Mouse (Mus musculus) T-helper 2 cell (primary cell): ENCODE measurements around the gene Tmem161a.

Experiments
- in situ Hi-C: fragments of 300-600 bp; cut with MboI, MseI; formaldehyde crosslinking; loops from one replicate; pipeline ENCODE4 v1.15.1; 2025; ENCODE audit warnings: high pct_unique_total_duplicates

Gene Tmem161a

DNA sequence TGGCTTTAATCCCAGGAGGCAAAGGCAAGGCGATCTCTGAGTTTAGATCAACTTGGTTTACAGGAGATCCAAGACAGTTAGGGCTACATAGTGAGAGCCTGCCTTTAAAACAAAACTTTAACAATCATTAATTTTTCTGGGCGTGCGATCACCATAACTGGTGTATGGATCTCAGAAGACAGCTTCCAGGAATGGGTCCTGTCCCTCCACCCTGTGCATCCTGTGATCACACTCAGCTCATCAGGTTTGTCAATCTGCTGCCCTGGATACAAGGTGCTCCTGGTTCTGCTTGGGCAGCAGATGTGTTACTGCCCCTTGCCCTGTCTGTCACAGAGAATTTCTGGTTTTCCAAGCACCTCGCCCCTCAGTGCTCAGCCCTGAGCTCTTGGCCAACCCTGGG is 12.9 kb upstream of the Tmem161a start:
- in situ Hi-C loops = loop anchor here (25.0 kb wide), 1 partner anchor 247 kb away; the partner anchor contains the start of genes Ndufa13, Tssk6 and Yjefn3

DNA sequence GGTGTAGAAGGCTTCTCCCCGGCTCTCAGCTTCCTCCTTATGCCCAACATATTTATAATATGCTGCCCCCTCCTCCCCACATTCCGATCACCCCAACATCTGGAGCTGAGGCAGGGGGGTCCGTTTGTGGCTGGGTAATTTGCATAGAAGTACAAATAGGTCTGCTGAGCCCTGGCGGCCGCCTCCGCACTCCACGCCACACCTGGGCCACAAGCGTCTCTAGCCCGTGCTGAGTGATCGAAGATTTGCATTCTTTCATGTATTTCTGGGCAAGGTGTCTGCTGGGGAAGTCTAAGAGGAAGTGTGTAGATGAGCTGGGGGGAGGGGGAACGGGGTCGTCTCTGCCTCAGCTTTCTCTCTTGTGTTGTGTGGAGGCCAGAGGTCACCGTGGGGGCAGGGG is 12.1 kb upstream of the Tmem161a start:
- in situ Hi-C loops = loop anchor here (25.0 kb wide), 1 partner anchor 248 kb away; the partner anchor contains the start of genes Ndufa13, Tssk6 and Yjefn3

GRCm38 (mm10) chr8:70163316-70163715 is 8.8 kb upstream of the Tmem161a start:
- in situ Hi-C loops = loop anchor here (25.0 kb wide), 1 partner anchor 251 kb away; the partner anchor contains the start of genes Ndufa13, Tssk6 and Yjefn3

DNA sequence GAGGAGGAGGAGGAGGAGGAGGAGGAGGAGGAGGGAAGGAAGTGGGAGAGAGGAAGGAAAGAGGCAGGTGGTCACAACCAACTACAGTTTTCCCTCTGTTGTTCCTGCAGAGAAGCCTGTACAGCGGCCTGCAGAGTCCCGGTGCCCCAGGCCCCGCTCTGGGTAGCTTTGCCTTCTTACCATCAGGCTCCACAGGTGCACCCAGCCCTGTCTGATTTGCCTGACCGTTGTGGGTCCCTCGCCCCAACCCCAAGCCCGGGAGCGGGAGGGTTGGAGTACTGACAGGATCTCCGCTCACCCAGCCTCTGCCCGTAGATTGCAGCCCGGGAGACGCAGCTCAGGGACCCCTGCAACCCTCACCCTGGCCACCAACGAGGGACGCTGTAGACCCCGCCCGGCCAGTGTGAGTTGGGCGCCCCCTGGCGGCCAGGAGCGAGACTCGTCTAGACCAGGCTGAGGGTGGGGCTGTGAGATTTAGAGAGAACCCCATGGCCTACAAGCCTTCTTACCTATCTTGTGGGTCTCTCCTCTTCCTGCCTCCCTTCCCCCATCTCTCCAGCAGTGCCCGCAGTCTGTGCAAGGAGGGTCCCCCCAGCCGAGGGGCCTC is 5.5 kb upstream of the Tmem161a start:
- in situ Hi-C loops = loop anchor here (25.0 kb wide), 1 partner anchor 254 kb away; the partner anchor contains the start of genes Ndufa13, Tssk6 and Yjefn3

- in situ Hi-C loops = loop anchor here (25.0 kb wide), 1 partner anchor 258 kb away; the partner anchor contains the start of genes Ndufa13, Tssk6 and Yjefn3
Observed at GRCm38 (mm10) chr8:70170116-70170515, 2.0 kb upstream of the Tmem161a start.

DNA sequence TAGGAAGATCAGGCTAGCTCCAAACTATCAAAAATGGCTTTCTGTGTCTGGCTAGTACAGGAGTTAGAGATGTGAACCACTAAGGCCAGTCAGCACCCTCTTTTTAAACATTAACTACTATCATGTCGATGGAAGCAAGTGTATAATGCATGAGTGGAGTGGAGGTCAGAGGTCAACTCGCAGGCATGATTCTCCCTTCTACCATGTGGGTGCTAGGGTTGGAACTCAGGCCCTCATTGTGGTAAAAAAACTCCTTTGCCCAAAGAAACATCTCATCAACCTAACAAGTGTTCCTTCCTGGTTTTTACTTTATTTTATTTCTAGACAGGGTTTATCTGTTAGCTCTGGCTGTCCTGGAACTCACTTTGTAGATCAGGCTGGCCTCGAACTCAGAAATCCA is 1.4 kb upstream of the Tmem161a start:
- in situ Hi-C loops = loop anchor here (25.0 kb wide), 1 partner anchor 258 kb away; the partner anchor contains the start of genes Ndufa13, Tssk6 and Yjefn3

GRCm38 (mm10) chr8:70171240-70171639 is 916 bp upstream of the Tmem161a start:
- in situ Hi-C loops = loop anchor here (25.0 kb wide), 1 partner anchor 259 kb away; the partner anchor contains the start of genes Ndufa13, Tssk6 and Yjefn3

DNA sequence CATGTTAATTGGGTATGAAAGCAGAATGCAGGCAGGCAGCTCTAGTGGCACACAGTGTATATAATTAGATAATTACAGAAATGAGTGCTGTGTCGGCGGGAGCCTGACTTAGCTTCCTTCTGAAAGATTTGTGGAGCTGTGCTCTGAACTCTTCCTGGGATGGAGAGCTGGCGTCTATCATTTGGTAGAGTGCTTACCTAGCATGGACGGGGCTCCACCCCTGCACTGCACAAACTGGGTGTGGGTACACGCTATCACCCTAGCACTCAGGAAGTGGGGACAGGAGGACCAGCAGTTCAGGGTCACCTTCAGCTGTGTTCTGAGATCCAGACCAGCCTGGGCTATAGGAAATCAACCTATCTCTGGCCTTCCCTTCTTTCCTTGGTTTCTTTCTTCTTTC is 1.2 kb downstream of the Tmem161a start:
- in situ Hi-C loops = loop anchor here (25.0 kb wide), 1 partner anchor 261 kb away; the partner anchor contains the start of genes Ndufa13, Tssk6 and Yjefn3

- in situ Hi-C loops = loop anchor here (25.0 kb wide), 1 partner anchor 262 kb away; the partner anchor contains the start of genes Ndufa13, Tssk6 and Yjefn3
Observed at GRCm38 (mm10) chr8:70174079-70174478, 1.9 kb downstream of the Tmem161a start.

DNA sequence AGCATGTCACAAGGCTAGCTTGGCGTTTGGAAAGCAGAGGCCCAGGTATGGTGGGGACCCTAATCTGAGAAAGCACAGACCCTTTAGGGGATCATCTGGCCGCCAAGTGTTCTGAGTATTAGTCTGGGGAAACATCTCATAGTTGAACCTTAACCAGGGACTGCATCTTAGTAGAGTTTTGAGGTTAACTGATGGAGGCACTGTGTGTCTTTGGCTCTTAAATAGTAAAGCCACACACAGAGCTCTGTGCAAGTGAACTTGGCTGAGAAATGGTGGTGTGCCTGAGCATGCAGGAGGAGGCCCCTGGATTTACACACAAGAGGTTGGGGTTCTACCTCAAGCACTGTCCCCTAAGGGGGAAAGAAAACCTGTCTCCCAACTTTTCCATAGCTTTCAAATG is 6.1 kb downstream of the Tmem161a start:
- in situ Hi-C loops = no loop called here

GRCm38 (mm10) chr8:70179082-70179481 is 6.9 kb downstream of the Tmem161a start:
- in situ Hi-C loops = no loop called here

GRCm38 (mm10) chr8:70181212-70181902 is 9.2 kb downstream of the Tmem161a start:
- in situ Hi-C loops = no loop called here

GRCm38 (mm10) chr8:70181903-70182252 is 9.7 kb downstream of the Tmem161a start:
- in situ Hi-C loops = no loop called here

DNA sequence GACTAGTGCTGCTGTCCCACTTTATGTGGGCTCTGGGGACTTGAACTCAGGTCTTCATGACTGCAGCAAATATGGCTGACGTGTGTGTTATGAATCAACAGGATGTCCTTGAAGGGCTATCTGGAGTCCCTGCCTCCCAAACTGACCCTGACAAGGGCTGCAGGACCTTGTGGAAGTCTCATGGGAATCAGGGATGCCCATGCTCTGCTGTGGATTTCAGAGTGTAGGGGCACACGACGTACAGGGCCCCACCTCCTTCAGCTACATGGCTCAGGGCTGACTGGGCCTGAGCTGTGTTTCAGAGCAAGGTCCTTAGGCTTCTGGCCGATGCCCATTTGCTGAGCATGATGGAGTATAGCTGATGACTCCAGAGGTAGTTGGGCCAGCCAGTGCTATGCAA is 11.0 kb downstream of the Tmem161a start:
- in situ Hi-C loops = no loop called here

DNA sequence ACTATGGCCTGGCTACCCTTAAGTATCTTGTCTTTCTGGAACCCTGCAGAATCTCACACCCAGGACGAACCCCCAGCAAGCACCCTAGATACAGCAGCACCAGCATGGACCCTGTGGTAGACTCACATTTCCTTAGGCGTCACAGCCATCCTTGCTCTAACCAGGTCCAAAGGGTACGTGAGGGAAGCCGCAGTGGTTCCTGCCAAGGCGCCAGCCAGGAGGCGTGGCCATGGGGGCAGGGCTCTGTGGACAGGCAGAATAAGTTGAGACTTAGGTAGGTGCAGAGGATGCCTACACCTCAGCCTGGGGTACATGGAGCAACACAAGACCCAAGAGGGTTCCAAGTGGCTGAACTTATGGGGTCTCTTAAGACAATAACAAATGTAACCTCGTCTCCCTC is 16.6 kb downstream of the Tmem161a start:
- in situ Hi-C loops = no loop called here

DNA sequence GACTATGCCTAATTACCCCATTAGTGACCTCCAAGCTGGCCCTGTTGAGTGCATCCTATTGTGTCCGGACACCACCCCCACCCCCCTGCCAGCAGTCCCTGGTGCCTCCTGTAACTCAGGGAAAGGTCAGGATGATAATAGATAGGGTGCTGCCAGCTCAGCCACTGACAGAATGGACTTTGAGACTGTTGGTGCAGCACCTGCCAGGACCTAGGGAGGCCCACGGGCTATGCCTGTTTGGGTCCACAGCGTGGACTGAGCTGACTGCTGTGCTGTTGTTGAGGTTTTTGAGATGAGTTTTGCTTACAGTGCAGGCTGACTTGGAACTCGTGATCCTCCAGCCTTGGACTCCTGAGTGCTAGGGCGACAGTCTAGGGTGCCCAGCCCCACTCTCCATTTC is 21.1 kb downstream of the Tmem161a start:
- in situ Hi-C loops = no loop called here

- in situ Hi-C loops = no loop called here
Observed at GRCm38 (mm10) chr8:70194191-70194590, 22.0 kb downstream of the Tmem161a start.

DNA sequence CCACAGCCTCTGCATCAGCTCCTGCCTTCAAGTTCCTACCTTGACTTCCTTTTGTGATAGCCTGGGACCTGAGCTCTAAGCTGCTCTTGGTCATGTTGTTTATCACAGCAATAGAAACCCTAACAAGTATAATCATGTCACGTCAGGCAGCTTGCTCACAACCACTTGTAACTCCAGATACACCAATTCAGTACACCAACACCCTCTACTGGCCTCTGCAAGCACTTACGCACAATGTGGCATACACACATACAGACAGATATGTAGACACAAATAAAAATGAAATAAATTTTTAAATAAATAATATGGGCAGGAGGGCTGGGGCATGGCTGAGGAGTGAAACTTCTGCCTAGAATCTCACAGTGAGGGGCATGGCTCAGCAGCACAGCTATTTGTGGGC is 23.6 kb downstream of the Tmem161a start:
- in situ Hi-C loops = no loop called here

GRCm38 (mm10) chr8:70197603-70198002 is 25.4 kb downstream of the Tmem161a start:
- in situ Hi-C loops = no loop called here

DNA sequence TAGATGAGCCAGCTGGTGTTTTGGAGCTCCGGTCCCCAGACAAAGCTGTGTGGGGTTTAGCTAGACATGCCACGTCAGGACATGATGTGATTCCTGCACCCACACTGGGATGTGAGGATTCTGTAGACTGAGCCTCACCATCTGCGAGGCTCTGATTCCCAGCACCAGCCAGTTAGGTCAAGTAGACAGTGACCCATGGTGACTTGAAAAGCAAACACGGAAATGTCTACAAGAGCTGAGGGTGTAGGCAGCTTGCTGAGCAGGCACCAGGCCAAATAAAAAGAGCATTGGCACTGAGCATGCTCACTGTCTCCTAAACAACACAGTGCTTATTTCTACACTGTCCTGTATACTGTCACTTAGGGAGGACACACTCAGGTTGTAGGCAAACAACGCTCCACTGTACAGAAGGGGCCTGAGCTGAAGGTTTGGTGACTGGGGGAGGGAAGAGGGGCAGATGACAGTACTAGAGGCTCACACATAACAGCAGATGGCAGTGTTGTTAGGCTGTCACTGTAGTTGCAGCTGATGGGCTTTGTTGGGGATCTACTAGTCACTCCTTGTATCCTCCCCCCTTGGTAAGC is 28.0 kb downstream of the Tmem161a start:
- in situ Hi-C loops = no loop called here

DNA sequence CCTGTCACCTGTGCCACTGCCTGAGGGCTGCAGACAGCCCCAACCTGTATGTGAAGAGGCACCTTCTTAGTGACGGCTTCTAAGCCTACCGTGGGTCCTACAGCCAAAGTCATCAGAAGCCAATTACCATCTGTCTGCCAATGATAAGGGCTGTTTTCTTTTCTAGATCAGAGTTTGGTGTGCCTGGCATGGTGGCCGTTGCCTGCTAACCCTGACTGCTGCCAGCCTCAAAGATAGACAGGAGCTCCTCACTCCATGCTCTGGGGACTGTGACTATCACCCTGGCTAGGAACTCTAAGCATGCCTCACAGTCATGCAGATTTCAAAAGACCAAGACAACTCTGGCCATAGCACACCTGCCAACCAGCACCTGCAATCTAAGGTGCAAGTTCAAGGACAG is 29.3 kb downstream of the Tmem161a start:
- in situ Hi-C loops = no loop called here

DNA sequence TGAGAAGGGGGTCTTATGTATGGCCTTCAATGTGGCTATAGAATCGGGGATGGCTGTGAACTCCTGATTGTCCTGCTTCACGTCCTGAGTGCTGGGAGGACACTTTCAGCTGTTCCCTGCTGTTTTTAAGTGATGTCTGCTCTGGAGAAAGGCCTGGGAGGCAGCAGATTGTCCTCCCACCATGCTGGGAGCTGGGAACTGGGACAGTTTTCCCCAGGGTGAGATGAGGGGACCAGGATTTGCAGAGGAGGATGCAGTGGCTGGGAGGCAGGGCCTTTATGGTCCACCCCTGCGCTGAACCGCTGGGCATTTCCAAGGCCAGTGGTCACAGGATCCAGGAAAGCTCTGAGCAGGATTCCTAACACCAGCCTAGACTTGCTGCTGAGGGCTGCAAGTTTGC is 30.9 kb downstream of the Tmem161a start:
- in situ Hi-C loops = no loop called here
